Mouse (Mus musculus) c-Kit-positive CD71-negative TER-119-negative erythroid progenitor cells, embryonic 14.5 days (primary cell): ENCODE measurements around the gene Rassf4.

ENCODE experiments used
- DNase-seq: peaks from one replicate; pipeline ENCODE4 v3.0.0-alpha.2; 2013; ENCODE audit warnings: low read depth

Rassf4 gene

DNA sequence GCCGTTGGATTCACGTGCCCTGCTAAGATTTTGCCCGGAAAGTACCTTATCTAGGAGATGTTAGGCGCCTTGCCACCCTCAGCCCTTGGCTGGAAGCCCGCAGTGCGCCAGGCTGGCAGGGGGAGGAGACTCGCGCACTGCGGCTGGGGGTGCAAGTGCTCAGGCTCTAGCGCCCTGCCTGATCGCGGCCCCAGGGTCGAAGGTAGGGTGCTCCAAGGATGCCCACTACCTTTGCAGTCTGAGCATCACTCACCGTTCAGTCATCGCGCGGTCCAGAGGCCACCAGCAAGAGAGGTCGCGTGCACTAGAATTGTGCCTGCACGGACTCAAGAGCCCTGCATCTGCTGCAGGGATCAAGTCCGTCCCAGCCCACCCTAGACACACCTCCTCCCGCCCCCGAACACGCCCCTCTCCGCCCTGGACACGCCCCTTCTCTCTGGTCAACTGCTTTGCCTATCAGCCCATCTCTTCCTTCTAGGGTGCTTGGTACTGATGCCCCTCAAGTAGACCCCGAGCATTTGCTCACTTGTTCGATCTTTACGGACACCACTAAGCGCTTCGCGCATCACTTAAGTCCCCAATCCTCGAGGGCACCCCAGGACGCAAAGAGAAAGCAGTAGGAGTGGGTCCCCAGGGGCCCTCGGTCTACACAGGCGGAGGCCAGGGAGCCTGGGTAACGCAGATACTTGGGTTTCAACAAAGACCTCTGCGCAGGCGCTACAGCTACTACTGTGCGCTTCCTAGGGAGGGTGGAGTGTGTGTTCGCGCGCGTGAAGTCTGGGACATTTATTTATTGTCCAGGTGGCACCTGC, at the start of gene Rassf4:
Gene Rassf4, minus strand, starts transcription at position 482 of the 812 bp plus-strand sequence.
- no peak for DNase-seq

- DNase-seq: no peak
These were observed 45.2 kb upstream of the Rassf4 start for GRCm38 (mm10) chr6:116718920-116719319.

DNA sequence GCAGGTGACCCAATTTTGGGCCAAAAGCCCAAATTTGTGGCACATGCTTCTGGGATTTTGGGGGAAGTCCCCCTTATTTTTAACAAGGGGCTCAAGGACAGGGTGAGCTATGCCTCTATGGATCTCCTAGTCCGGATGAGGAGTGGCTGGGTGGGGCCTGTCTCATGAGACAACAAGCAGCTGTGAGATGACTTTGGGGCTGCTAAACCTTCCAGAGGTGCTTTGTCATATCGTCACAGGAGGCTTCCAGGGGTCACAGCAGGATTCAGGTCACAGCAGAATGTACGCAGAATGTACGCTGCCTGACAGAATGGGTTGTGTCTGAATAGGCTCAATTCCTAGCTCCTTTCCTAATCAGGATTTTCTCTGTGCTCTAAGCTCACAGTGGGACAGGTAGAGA, 44.6 kb upstream of the Rassf4 start:
- DNase-seq: no peak

GRCm38 (mm10) chr6:116717851-116718250, 44.1 kb upstream of the Rassf4 start:
- DNase-seq: no peak

- no peak for DNase-seq
These were observed 42.9 kb upstream of the Rassf4 start, which contains the start of gene Tmem72 for GRCm38 (mm10) chr6:116716666-116717065. TSS of gene Tmem72 (minus strand) at chr6:116716913.

DNA sequence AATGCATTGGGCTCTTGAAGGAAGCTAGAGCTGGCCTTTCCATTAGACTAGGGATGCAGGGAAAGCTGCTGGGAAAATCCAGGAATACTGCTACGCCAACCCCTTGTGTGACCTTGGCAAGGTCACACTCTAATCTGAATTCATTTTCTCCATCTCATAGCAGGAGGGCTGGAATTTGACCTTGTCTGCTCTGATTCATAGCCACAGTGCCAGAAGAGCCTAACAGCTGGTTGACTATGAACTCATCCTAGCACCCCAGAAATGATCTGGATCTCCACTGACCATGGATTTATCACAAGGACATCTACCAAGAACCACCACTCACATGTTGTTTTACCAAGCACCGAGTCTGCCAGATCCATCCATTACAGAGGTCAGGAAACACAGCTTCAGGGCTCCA, 41.4 kb upstream of the Rassf4 start:
- no peak for DNase-seq

DNA sequence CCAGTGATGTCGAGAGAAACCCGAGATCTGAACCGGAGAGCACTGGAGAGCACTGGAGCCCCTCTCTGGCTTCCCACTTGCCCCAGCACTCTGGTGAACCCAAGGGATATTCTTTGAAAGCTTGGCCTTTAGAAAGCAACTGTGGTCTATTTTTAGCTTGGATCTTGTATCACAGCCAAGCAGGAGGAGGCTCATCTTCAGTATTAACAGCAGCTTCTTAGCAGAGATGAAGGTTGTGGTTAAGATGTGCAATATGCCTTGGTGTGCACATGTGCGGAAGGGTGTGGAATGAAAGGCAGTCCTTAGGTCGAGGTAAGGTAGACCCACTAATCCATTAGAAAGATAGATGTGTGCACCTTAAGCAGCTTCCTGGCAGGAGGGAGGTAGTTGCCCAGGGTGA, 40.8 kb upstream of the Rassf4 start:
- DNase-seq: no peak

GRCm38 (mm10) chr6:116713966-116714365, 40.2 kb upstream of the Rassf4 start:
- DNase-seq: no peak

DNA sequence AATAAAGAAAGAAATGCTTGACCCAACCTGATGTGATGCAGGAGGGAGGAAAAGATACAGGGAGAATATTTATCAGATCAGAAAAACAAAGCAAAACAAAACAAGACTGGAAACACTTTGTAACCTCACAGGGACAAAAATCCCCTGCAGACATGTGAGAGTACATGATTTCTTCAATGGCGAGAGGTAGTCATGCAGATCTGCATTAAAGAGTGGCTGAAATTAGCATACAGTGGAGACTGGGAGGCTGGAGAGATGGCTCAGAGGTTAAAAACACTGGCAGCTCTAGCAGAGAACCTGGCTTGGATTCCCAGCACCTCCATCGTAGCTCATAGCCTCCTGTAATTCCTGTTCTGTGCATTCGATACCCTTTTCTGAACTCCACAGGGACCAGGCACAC, 38.8 kb upstream of the Rassf4 start:
- DNase-seq: no peak

- DNase-seq: no peak
These were observed 38.3 kb upstream of the Rassf4 start for GRCm38 (mm10) chr6:116712062-116712461.

DNA sequence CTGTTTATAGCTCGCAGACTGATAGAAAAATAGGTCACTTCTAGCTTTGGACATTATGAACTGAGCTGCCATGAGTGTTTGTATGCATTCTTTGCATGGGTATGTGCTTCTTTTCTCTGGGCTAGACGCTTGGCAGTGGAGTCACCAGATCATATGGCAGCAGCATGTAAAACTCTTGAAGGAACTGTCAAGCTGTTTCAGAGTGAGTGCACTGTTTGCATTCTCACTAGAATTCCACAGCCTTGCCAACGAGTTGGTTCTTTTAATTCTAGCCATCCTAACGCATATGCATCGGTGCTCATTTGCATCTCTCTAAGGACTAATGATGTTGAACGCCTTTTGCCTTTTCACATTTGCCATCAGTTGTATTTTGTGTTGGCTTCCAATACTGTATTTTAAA, 30.6 kb upstream of the Rassf4 start:
- DNase-seq: no peak

DNA sequence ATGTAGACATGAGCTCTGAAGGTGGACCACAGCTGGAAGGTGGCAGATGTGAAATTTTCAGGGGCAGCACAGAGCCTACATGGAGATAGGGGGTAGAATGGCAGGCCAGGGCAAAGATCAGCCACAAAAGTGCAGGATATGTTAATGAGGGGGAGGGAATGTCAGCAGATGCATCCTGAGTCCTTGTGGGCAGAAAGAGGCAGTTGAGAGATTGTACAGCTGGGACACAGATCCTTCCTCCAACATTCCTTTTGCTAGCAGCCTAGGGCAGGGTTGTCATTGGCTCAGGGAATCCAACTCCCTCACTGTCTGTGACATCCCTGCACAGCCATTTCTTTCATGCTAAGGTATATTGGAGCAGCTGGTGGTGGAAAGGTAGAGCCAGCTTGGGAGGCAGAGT, 27.1 kb upstream of the Rassf4 start:
- DNase-seq: no peak

DNA sequence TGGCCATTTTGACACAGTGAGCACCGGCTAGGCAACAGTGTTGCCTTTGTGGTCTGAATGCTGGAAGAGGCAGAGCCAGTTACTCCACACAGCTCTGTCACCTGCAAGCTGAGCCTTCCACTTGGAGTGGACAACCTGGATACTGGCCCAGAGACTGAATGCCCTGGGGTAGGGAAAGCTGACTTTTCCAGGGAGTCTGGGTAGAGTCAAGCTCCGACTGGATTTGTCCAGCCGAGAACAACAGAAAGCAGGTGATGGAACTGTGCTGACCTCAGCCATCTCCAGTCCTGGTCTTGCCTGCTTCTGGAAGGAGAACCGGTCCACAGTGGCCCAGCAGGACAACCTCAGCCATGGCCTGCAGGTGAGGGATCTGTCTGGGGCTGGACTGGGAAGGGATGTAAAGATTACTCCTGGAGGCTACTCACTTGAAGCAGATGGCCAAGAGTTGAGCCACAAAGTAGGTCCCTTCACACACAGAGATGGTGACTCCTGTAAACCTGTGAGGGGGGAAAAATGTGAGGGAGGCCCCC, 24.2 kb upstream of the Rassf4 start:
- no peak for DNase-seq

DNA sequence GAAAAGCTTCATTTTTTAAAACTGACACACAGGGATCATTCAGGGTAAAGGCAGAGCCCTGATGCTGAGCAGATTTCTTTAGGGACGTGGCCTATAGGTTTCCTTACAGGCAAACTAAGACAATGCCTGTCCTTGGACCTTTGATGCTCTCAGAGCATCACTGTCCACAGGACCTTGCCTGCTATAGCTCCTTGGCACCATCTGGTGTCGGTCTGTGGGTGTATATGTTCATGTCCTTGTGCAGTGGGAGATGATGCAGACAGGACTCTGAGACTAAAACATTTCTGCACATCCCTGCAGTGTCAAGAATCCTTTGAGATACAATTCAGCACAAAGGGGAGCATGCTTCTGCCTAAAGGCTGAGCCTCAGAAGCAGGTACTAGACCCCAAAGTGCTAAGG, 23.7 kb upstream of the Rassf4 start:
- DNase-seq: peak; percentile 62

- no peak for DNase-seq
These were observed 20.6 kb upstream of the Rassf4 start for GRCm38 (mm10) chr6:116694346-116694745.

DNA sequence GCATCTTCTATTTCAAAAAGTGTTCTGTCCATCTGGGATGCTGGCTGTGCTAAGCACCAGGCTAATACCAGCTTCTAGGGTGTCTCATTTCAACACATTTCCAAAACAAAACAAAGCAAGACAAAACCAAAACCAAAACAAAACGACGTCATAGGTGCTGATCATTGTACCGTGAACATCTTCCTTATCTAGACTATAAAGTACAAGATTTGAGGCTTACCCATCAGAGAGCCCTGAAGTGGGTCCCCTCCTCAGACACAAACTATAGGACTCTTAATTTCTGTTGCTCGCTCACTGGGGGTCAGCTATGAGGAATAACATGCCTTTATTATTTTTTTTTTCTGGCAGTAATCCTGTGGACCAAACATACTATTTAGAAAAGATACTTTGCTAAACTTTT, 19.9 kb upstream of the Rassf4 start:
- DNase-seq: no peak

DNA sequence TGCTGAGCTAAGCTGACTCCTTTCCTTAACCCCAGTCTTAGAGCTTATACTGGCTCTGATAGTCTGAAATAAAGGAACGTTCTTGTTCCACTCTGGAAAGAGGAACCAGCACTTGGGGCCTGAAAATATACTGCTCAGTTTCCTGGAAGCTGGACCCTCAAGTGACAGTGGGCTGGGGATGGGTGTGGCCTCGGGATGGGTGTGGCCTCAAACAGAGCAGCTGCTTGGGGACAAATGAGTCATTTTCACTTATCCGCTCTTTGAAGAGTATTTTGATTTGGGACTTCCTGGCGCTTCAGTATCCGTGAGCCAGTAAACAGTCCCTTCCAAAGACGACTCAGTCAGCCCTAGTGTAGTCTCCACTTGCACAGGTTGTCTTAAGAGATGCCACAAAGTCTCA, 8.6 kb upstream of the Rassf4 start:
- DNase-seq: peak; percentile 77

DNA sequence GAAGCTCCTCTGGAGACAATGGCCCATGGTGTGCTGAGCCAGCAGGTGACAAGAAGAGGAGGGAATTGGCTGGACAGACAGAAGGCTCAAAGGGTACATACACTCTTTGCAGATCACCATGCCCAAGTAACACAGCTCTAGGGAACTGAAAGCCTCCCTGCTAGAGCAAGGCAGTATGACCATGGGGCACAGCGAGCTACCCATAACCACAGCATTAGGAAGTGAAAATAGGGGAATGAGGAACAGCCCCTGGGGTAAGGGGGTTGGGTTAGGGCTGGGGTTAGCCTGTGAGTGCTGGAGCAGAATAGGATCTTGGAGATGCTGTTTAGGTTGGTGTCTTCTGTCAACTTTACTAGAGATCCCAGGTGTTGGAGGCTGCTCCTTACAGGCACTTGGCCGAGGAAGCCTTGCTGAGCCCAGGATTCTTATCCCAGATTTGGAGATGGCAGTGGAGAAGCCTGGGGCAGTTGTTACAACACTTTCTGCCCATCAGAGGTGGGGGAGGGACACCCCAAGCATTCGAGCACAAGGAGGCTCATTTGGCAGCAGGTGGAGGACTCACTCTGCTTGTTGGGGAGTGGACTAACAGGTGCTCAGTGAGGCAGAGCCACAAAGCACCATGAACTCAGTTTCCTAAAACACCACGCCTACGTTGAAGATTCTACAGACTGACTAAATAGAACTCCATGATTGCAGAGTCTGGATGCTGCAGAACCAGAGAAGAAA, 6.0 kb upstream of the Rassf4 start:
- peak; percentile 46 for DNase-seq

GRCm38 (mm10) chr6:116677321-116677720, 3.6 kb upstream of the Rassf4 start:
- no peak for DNase-seq

DNA sequence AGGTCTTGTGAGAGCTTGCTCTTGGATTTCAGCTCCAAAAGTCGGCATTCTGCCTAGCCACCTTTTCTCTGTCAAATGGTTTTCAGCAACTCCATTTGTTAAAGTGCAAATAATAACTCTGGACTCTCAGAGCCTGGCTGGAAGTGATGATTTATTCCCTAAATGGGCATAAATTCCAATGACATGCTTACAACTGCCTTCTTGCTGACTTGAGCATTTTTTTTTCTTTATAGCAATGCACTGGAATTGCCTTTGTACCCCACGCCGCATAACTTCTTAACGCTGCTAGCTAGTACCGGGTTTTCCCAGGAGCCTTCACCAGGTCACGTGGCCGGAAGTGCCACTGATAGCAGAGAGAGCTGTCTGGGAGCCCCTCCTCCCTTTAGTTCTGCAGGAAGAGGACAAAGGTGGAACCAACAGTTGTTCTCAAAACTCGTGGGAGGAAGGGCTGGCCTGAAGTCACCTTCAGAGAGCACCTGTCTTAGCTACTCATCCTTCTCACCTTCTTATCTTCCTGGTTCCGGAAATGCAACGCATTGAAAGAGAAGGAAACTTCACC, 2.7 kb upstream of the Rassf4 start:
- DNase-seq: no peak

DNA sequence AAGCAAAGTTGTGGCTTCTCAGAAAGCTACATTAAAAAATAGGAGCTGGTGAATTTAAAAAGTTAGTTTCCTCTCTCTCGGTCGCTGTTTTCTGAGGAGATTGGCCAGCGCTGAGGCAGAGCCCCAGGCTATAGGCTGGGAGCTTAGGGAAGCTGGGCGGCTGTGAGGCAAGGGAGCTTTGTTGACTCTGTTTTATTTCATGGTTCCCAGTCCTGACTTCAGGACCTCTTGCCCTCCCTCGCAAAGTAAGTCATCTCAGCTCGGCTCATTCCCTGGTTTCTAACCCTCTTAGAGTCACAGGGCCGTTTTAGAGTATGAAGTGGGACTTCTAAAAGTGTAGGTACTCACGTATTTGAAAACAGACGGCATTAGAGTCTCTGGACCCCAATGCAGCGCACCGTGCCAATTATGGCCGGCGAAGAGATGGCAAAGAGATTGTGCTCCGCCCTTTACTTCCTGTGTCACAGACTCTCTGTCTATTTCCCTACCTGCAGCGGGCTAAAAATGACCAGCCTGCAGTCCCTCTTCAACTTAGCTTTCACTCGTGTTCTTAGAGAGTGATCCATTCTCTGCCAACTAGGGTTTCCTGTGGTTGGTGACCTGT, 633 bp upstream of the Rassf4 start:
- DNase-seq: no peak

DNA sequence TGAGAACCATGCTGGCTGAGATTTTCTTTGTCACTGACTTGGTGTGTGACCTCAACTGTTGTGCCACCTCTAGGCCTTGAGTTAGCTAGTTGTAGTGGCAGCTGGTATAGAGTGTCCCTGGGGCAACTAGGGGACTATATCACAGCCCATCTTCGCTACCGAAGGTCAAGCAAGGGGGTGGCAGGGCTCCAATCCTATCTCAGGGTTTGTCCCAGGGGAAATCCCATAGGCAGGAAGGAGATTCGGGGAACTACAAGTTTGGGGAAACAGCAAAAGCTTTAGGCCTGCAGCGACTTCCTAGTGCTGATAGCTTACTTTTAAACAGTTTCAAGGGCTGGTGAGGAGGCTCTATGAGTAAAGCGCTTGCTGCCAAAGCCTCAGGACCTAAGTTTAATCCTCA, 1.4 kb downstream of the Rassf4 start:
- DNase-seq: no peak

DNA sequence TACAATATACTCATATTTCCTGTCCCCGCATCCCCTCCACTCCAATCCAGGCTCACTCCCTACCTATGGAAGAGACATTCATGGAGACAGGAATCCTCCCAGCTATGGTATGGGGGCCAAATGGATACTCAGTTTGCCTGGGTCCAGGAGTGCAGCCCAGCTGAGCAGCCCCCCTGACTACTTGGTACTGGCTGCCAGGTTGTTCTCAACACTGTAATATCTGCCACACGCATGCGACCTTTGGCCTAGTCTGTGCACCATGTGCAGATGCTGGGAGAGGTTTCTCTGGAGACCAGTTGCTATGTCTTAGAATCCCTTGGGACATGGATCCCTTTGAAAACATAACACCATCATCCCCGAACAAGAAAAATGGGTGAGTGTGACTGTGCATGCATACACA, 2.0 kb downstream of the Rassf4 start:
- no peak for DNase-seq
